8 mouse cellular contexts compared by ENCODE assay signal in genomic region chr2:153425998-153426670, GRCm38 (mm10).
DNase-seq lines count a peak whose midpoint lies in the region; ATAC-seq and TF ChIP-seq lines count a peak whose summit lies in the region.

No protein-coding gene starts in this region.

- no peaks in the 10 kb centered on the region for H3K27me3 ChIP-seq in G1E (ENCODE audit: insufficient read depth, low read length)
- H3K27me3 ChIP-seq in hindbrain, embryonic 12.5 days, result no peaks in the 10 kb centered on the region

- peak; percentile 38 for DNase-seq in cerebellum, adult 11-12 months
- DNase-seq in cerebellum, adult 9-11 months, result no peak
- peak; percentile 61 for DNase-seq in G1E (ENCODE audit: low spot score)
- peak; percentile 52 for DNase-seq in mesoderm, embryonic 11.5 days (ENCODE audit: low read depth, low spot score)
- DNase-seq in spleen, postnatal 4 days (ENCODE audit: low spot score in 2 of 2), result no peak
- DNase-seq in adrenal gland, adult 8-10 months, result no peak

- peak overlapping the region; percentile 13; the same call in 1 of the 2 replicates for H3K4me2 ChIP-seq in hindbrain, embryonic 12.5 days (replicated peaks)

- peak overlapping the region; percentile 88 for H3K27ac ChIP-seq in hindbrain, embryonic 12.5 days

- H3K9me3 ChIP-seq in G1E (replicated peaks), result no peaks in the 10 kb centered on the region
- H3K9me3 ChIP-seq in hindbrain, embryonic 12.5 days (replicated peaks), result no peaks in the 10 kb centered on the region

- 8% methylated on average over 9 of the region's 9 CpGs for WGBS in hindbrain, embryonic 12.5 days

- no peak for ATAC-seq in G1E (ENCODE audit: extremely low read depth, insufficient number of reproducible peaks, low FRiP score, poor library complexity, severe bottlenecking)
- peak; percentile 89 for ATAC-seq in hindbrain, embryonic 12.5 days (ENCODE audit: low FRiP score)
- no peak for ATAC-seq in granulocyte monocyte progenitor cell, adult 5-6 weeks (replicated peaks; ENCODE audit: poor library complexity, severe bottlenecking)

- H3K36me3 ChIP-seq in G1E (replicated peaks), result peaks cover 82% of the 10 kb centered on the region
- H3K36me3 ChIP-seq in hindbrain, embryonic 12.5 days, result peaks cover 47% of the 10 kb centered on the region

- TF ChIP-seq CTCF in G1E (IDR thresholded peaks at IDR 0.05; ENCODE audit: low read depth, low read length), result no peak

- H3K4me3 ChIP-seq in G1E (ENCODE audit: low read depth, low read length), result peak overlapping the region; percentile 42; the same call in 1 of the 2 replicates
- H3K4me3 ChIP-seq in hindbrain, embryonic 12.5 days, result no peak overlapping the region

- peaks cover 83% of the 10 kb centered on the region for H3K4me1 ChIP-seq in G1E (ENCODE audit: insufficient read depth, low read depth, low read length)
- peaks cover 58% of the 10 kb centered on the region for H3K4me1 ChIP-seq in hindbrain, embryonic 12.5 days

- H3K9ac ChIP-seq in hindbrain, embryonic 12.5 days, result 0 out of 2 replicates have a peak overlapping the region, but pooled peaks have one; percentile 45

Comparison
In these comparisons a context has a peak if more than half of its experiments do, and no peak if none do; other contexts are left out.
1. DNase-seq: peak in cerebellum, adult 11-12 months (single experiment), G1E (single experiment) and mesoderm, embryonic 11.5 days (single experiment); none in cerebellum, adult 9-11 months (single experiment), spleen, postnatal 4 days (0 of 2) and adrenal gland, adult 8-10 months (single experiment).